Mouse (Mus musculus) lung, postnatal 0 days (tissue): ENCODE data around the gene Gm5617. TPM values are rescaled to one million over a fixed set of nuclear protein-coding genes. Genes with fewer than 3 reads are reported as not detected.

Experiments
- ATAC-seq: fragments of 200-750 bp; cut with Nextera tagmentation; 2 replicates; pipeline ENCODE4 v1.8.0; 2017; ENCODE audit warnings: moderate library complexity
- DNase-seq: peaks from one replicate; pipeline ENCODE4 v3.0.0-alpha.2; 2016; ENCODE audit warnings: low spot score
- H3K27ac ChIP-seq: fragments of 300-500 bp; sonication (generic); 2 replicates; pipeline ENCODE4 v1.5.1; 2014; ENCODE audit warnings: antibody characterized with exemption, mild to moderate bottlenecking, low read length, mixed read lengths
- H3K27me3 ChIP-seq: fragments of 300-500 bp; sonication (generic); replicated peaks from 2 replicates; pipeline ENCODE4 v1.6.1; 2014; ENCODE audit warnings: low read length, mixed read lengths; ENCODE audit not compliant: insufficient read depth
- H3K36me3 ChIP-seq: fragments of 300-500 bp; sonication (generic); 2 replicates; pipeline ENCODE4 v1.6.1; 2014; ENCODE audit warnings: low read length, mixed read lengths; ENCODE audit not compliant: insufficient read depth
- H3K4me1 ChIP-seq: fragments of 300-500 bp; sonication (generic); 2 replicates; pipeline ENCODE4 v1.6.1; 2014; ENCODE audit warnings: antibody characterized with exemption, low read depth, low read length, mixed read lengths; ENCODE audit not compliant: insufficient read depth
- H3K4me2 ChIP-seq: fragments of 300-500 bp; sonication (generic); replicated peaks from 2 replicates; pipeline ENCODE4 v1.6.1; 2014; ENCODE audit warnings: low read depth, mild to moderate bottlenecking, low read length, moderate library complexity, mixed read lengths
- H3K4me3 ChIP-seq: fragments of 300-500 bp; sonication (generic); 2 replicates; pipeline ENCODE4 v1.5.1; 2014; ENCODE audit warnings: low read depth, low read length
- H3K9ac ChIP-seq: fragments of 300-500 bp; sonication (generic); replicated peaks from 2 replicates; pipeline ENCODE4 v1.6.1; 2014; ENCODE audit warnings: low read depth, mild to moderate bottlenecking
- H3K9me3 ChIP-seq: fragments of 300-500 bp; sonication (generic); 2 replicates; pipeline ENCODE4 v1.6.1; 2016; ENCODE audit warnings: low read length, mixed read lengths
- CTCF ChIP-seq: IDR thresholded peaks from 2 replicates; pipeline ENCODE4 v1.5.1; 2016; ENCODE audit warnings: antibody characterized with exemption, mild to moderate bottlenecking
- EP300 ChIP-seq: IDR thresholded peaks from 2 replicates; pipeline ENCODE4 v1.6.1; 2016; ENCODE audit warnings: antibody characterized with exemption, mild to moderate bottlenecking, control low read depth
- WGBS: fragments of 180-500 bp; shearing (Covaris S2); extraction: QIAGEN DNeasy Blood & Tissue Kit; methylation state at CpG from one replicate; pipeline ENCODE4 v1.1.7; 2014; 5-methylcytosine and 5-hydroxymethylcytosine counted together
- polyA plus RNA-seq: library from polyadenylated mRNA; unstranded; fragments of >200 nt; fragmentation: Nextera tagmentation; extraction: Ambion mirVana; gene quantifications from 2 replicates; pipeline ENCODE4 v1.2.1, GENCODE M21; 2015

Gm5617 gene
- polyA plus RNA-seq, 1 experiment from 2014 or later: 52.2 TPM

- no peaks in the 10 kb centered on the region for H3K27me3 ChIP-seq
- no peaks in the 10 kb centered on the region for H3K9me3 ChIP-seq
- H3K27ac ChIP-seq: no peak overlapping the region
- ATAC-seq (no peak), DNase-seq (peak; percentile 50)
- no peak overlapping the region for H3K9ac ChIP-seq
- no peaks in the 10 kb centered on the region for H3K4me1 ChIP-seq
- H3K36me3 ChIP-seq: no peaks in the 10 kb centered on the region
- H3K4me2 ChIP-seq: peak overlapping the region; percentile 98
- H3K4me3 ChIP-seq: peak overlapping the region; percentile 77
- no peak for TF ChIP-seq CTCF
- TF ChIP-seq EP300: no peak
- 29% methylated on average over 20 of the region's 20 CpGs for WGBS
Observed at GRCm38 (mm10) chr9:48481214-48482134, 13.8 kb upstream of the Gm5617 start.

DNA sequence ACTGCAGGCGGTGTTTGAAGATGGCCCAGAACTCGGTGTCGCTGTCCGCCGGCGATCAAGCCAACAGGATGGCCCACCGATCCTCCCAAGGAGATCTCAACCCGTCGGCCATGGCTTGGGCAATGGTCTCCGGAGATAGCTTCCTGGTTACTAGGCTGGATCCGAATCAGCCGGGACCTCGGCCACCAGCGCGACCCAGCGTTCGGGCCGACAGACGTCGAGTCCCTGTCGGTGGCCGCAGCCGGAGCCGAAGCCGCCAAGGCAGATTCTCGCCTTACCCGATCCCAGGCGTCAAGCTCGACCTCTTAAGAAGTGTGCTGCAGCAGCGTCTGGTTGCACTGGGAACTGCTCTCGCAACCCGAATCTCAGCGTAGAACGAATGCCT is 298 bp downstream of the Gm5617 start:
- Histone ChIP-seq H3K9ac (peak overlapping the region; percentile 71), H3K4me3 (peak overlapping the region; percentile 80), H3K4me2 (peak overlapping the region; percentile 80), H3K36me3 (peaks cover 17% of the 10 kb centered on the region; the same call in 1 of the 2 replicates), H3K9me3 (no peaks in the 10 kb centered on the region), H3K27ac (peak overlapping the region; percentile 90), H3K4me1 (peaks cover 12% of the 10 kb centered on the region; the same call in 1 of the 2 replicates), H3K27me3 (no peaks in the 10 kb centered on the region)
- DNase-seq: peak; percentile 57
- peak; percentile 57 for ATAC-seq
- WGBS: 2% methylated on average over 34 of the region's 34 CpGs
- TF ChIP-seq CTCF (no peak; the same call in 1 of the 2 replicates), EP300 (no peak)

- ATAC-seq: no peak
- Histone ChIP-seq H3K4me1 (no peaks in the 10 kb centered on the region), H3K36me3 (no peaks in the 10 kb centered on the region), H3K9me3 (no peaks in the 10 kb centered on the region), H3K27me3 (0 out of 2 replicates have a peak, but pooled peaks cover 3% of the 10 kb centered on the region), H3K9ac (no peak overlapping the region), H3K27ac (no peak overlapping the region), H3K4me3 (no peak overlapping the region), H3K4me2 (no peak overlapping the region)
- no peak for DNase-seq
- TF ChIP-seq EP300 (no peak), CTCF (no peak)
- WGBS: 75% methylated on average over 7 of the region's 7 CpGs
Observed at GRCm38 (mm10) chr9:48501192-48501591, 6.0 kb downstream of the Gm5617 start.

GRCm38 (mm10) chr9:48503001-48503400 is 7.8 kb downstream of the Gm5617 start:
- H3K9me3 ChIP-seq: no peaks in the 10 kb centered on the region
- no peaks in the 10 kb centered on the region for H3K4me1 ChIP-seq
- WGBS: 59% methylated on average over 2 of the region's 2 CpGs
- H3K27ac ChIP-seq: no peak overlapping the region
- no peaks in the 10 kb centered on the region for H3K36me3 ChIP-seq
- H3K27me3 ChIP-seq: 0 out of 2 replicates have a peak, but pooled peaks cover 3% of the 10 kb centered on the region
- no peak for ATAC-seq
- DNase-seq: no peak
- TF ChIP-seq EP300: no peak
- TF ChIP-seq CTCF: no peak
- no peak overlapping the region for H3K4me3 ChIP-seq
- H3K9ac ChIP-seq: no peak overlapping the region
- no peak overlapping the region for H3K4me2 ChIP-seq

DNA sequence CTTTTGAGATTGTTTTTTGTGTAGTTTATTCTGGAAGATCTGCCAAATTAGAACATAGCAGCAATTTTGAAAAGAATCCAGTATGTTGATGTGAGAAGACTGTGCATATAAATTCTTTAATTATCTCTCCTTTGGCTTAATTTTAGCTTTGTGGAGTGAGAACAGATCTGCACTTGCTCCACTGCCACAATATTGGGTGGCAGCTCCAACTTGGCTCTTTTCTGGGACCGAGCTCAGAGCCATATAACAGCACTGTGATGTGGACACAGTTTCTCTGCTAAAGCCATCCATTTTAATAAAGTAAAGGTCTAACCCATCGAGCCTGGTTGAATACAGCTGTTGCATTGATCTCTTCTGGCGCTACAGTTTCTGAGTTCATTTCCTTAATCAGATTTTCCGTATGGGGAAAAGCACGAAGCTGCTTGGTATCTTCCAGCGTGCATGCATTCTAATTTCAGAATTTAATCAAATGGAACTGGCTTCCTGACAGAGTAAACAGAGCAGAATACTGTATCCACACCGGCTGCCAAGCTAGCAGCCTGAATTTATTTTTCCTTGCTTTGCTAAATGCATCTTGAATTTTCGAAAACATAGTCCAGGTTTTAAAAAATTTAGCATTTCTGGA is 9.6 kb downstream of the Gm5617 start:
- Histone ChIP-seq H3K4me3 (no peak overlapping the region), H3K27me3 (0 out of 2 replicates have a peak, but pooled peaks cover 3% of the 10 kb centered on the region), H3K4me1 (no peaks in the 10 kb centered on the region), H3K4me2 (no peak overlapping the region), H3K9ac (no peak overlapping the region), H3K9me3 (no peaks in the 10 kb centered on the region), H3K36me3 (no peaks in the 10 kb centered on the region), H3K27ac (no peak overlapping the region)
- DNase-seq: no peak
- TF ChIP-seq EP300: no peak
- no peak for TF ChIP-seq CTCF
- ATAC-seq: no peak
- 63% methylated on average over 8 of the region's 8 CpGs for WGBS

GRCm38 (mm10) chr9:48510134-48510533 is 14.9 kb downstream of the Gm5617 start:
- WGBS: 77% methylated on average over 5 of the region's 5 CpGs
- TF ChIP-seq CTCF: no peak
- ATAC-seq (no peak), DNase-seq (no peak)
- H3K36me3 ChIP-seq: no peaks in the 10 kb centered on the region
- no peaks in the 10 kb centered on the region for H3K9me3 ChIP-seq
- H3K9ac ChIP-seq: no peak overlapping the region
- no peak overlapping the region for H3K4me2 ChIP-seq
- no peaks in the 10 kb centered on the region for H3K4me1 ChIP-seq
- no peak overlapping the region for H3K27ac ChIP-seq
- H3K4me3 ChIP-seq: no peak overlapping the region
- H3K27me3 ChIP-seq: no peaks in the 10 kb centered on the region
